Mouse (Mus musculus): Measurements from ENCODE around the gene Tgoln1.

DNA sequence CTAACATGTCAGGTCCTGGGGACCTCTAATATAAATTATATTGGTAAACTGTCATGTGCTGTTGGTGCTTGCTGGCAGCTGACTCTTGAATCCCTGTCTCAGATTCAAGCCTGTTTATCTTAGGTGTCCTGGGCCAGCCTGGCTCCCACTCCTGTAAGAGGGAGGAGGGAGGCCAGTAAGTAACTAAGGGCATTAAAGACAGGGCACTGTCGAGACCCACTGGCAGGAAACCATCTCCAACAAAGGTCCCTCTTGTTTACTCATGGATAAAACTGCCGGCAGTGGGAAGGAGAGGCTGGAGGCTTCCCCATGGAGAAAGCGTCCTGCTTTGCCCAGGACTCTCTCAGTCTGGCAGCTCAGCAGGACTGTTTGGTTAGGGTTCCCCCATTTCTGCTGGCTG lies 45.0 kb downstream of the Tgoln1 start:
- TF ChIP-seq POLR2A (IDR thresholded peaks at IDR 0.05; ENCODE audit: control insufficient read depth, low read depth, low read length) (no peak), CTCF (IDR thresholded peaks at IDR 0.05; ENCODE audit: control insufficient read depth, insufficient read depth, insufficient replicate concordance, low read depth, low read length) (no peak)

All from testis, adult 2 months (tissue).